Mouse (Mus musculus): ENCODE measurements at regions not wholly inside any gene's neighbourhood (a gene's known extent, or its start where the extent isn't known, plus 50 kb on each side); places are given as distances from the start of the nearest gene placed in this dataset.

DNA sequence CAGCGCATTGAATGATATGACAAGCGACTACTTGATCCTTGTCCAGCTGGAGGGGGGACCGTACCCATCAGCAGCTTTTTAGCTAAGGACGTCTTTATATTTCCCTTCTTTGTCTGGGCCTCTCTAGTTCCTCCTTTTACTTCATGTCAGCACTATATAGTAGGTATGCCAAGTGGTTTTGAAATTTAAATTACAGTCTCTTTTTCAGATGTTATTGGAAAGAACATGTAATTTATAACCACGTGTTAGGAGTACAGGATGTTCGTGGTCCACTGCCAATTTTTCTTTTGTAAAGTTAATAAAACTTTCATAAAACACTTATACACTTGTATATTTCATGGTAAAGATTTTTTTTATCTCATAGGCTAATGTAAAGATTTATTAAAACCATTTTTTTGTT is 426.5 kb downstream of the Insc start:
- intact Hi-C loops (cut with DNase I): no loop called here
- no peak for DNase-seq

DNA sequence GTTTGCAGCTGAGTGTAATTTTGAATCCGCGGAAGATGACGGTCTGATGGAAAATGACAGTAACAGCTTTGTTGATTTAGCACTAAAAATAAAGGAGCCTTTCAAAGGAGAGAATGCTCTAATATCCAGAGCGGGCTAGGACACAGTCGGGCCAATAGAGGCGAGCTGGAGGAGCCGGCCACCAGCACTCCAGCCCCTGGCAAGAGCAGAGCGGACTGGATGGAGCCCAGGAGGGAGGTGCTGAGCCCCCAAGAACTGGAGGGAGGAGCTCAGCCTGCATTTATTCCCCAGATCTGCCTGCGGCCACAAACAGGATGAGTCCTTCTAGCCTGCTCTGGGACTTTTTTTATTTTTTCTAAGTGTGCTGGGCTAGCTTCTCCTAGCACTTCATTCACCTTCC is 426.9 kb downstream of the Insc start:
- intact Hi-C loops (cut with DNase I): no loop called here
- DNase-seq: peak; percentile 54 to 60

DNA sequence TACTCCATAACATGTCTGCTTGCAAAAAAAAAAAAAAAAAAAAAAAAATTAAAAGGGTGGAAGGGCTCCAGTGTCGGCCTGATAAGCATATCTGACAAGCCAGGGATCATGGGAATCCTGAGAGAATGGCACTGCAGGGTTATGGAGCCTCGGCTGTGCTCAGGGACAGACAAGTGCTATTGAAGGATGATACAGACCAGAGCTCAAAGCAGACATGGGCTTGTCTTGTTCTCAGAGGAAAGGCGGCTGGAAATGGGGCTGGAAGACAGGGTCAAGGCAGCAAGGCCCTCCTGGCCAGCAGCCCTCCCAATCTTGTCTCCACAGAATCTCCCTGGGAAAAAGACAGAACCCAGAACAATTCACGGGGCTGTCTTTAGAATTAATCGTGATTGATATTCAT is 449.0 kb downstream of the Insc start:
- intact Hi-C loops (cut with DNase I): no loop called here
- DNase-seq: no peak

DNA sequence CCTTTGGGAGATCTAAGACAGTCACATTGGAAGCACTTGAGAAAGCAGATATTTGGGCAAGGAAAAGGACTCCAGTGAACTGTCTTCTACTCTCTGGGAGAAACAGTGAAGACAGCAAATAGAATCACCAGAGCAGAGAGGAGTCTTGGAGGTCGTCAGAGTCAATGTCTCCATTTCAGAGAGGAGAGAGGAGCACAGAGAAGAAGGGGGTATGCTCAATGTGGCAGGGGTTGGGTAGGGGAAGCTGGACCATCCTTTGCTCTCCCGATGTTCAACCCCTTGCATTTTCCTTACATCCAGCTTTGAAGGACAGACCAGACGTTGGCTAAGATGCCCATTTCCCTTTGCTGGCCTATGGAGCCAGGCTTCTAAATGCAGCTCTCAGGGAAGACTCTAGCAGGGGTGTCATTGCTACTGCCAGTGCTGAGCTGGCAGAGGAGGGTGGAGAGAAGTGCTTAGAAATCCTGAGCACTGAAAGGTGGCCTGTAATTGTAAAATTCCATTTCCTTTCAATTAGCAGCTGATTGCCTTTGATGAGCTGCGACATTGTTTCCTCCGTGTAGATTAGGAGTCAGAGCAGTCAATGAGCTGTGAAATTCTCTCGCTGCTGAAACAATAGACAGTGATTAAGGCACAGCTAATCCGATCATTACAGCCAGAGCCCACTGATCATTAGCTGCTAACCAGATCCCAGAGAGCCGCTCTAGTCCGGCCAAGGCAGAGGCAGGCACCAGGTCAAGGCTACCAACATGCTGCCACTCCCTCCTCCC is 449.7 kb downstream of the Insc start:
- intact Hi-C loops (cut with DNase I): no loop called here

DNA sequence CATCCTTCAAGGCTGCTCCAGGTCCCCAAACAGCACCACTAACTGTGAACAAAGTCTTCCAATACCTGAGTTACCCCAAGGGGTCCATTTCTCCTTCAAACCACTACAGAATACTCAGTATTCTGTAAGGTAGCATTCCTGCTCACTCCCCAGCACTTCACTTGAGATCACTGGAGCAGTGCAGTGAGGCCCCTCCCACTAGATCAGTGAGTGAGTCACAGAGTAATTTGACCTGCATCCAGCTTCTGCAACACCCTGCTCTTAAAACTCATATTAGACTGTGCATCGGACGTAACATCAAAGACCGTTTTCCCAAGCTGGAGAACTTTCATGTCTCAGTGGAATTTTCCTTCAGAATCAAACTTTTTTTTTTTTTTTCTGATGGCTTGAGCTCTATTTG is 461.4 kb downstream of the Insc start:
- intact Hi-C loops (cut with DNase I): no loop called here
- DNase-seq: no peak

More for the DNA sequence above, 449.7 kb downstream of the Insc start:
- DNase-seq: no peak

DNA sequence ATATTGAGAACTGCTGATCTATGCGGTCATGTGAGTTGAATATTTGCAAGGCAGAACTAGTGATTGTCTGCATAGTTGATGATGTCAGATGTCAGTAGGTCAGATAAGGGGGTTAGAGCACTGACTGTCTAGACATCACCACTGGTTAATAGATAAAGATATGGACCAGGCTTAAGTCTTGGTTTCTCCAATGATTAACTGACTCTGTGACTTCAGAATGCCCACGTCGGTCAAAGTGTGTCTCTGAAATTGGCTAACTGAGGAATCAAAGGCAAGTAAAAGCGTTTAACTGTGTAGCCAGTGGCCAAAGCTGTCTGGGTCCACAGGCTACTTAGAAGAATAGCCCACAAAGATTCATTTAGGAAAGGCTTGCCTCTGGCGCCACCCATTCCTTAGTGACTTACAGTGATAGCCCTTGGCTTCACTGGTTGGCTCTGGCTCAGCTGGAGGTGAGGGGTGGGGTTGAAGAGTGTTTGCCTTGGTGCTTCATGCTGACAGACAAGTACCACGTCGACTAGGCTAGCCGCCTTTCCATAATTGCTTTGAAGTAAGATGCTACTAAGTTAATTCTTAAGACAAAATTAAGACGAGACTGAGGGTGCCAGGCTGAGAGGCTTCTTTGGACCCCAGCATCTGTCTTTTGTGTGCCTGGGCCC is 463.1 kb downstream of the Insc start:
- intact Hi-C loops (cut with DNase I): no loop called here
- no peak for DNase-seq

DNA sequence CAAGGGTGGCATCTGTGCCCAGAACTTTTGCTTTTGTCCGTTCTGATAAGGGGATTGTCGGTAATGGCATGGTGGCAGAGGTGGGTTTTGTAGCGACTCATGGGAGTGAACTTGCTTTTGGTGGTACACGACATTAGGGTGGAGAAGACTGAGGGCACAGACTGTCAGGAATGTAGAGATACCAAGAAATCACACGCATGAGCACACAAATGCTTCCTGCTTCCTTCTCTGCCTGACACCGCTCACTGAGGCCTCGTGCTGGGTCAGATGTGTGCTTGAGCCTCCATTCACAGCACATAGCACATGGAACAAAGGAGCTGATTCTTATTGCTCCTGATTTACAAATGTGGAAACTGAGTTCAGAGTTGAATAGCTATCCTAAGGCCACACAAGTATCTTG is 465.3 kb downstream of the Insc start:
- DNase-seq: no peak
- intact Hi-C loops (cut with DNase I): no loop called here

DNA sequence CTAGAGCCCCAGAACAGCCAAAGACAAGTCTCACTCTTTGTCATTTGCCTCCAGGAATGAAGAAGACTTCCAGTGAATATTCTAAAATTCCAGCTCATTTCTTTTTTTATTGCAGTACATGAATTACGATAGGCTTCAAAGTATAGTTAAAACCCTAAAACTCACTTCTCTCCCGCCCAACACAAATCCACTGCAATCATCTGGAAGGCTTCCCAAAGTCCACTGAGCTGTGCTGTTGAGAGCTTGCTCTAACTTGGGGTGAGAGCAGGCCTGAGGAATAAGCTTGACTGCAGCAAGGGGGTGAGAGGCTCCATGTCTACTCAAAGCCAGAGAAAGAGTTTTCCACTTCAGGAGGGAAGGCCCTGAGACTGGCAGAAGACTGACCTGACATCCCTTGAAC is 466.5 kb downstream of the Insc start:
- intact Hi-C loops (cut with DNase I): loop anchor here (10.0 kb wide), 1 partner anchor 285 kb away; no protein-coding TSS in a partner anchor
- DNase-seq: no peak

DNA sequence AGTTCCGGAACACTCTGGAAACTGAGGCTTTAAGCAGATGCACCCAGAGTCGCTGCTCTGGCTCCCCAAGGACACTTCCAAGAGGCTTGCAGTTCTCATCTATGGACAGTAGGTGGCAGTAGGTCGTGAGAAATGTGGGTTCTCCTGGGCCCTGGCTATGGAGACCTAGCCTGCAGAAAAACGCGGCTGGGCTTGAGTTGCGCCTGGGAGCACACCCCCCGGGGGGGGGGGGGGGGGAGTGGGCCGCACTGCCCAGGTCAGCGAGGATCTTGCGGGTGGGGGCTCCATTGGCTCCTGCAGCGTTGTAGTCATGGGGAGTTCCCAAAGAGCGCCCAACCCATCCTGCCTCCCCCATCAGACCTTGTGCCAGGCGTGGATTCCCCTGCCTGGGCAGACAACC is 473.3 kb downstream of the Insc start:
- peak; percentile 82 to 83 for DNase-seq
- intact Hi-C loops (cut with DNase I): loop anchor here (1.0 to 10.0 kb wide), 3 partner anchors 150 to 823 kb away; no protein-coding TSS in a partner anchor

DNA sequence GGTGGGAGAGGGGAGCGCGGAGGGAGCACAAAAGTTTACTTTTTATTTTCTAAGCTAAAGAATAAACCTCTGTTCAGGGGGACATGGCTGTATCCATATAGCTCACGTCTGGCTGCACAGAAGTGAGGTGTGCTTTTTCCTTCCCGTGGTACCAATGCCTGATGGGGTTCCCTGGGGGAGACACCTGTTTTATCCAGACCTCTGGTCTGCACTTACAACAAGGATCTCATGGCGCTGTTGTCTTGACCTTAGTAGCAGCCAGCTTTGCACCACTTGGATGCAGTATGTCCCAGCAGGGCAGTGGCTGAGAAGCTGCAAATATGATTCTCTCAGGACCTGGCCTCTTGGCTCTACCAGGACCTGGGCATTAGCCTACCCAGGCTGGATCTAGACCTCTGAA is 473.8 kb downstream of the Insc start:
- intact Hi-C loops (cut with DNase I): loop anchor here (5.0 to 10.0 kb wide), 2 partner anchors 150 to 278 kb away; no protein-coding TSS in a partner anchor
- DNase-seq: peak in 1 of 2 experiments; percentile 15

DNA sequence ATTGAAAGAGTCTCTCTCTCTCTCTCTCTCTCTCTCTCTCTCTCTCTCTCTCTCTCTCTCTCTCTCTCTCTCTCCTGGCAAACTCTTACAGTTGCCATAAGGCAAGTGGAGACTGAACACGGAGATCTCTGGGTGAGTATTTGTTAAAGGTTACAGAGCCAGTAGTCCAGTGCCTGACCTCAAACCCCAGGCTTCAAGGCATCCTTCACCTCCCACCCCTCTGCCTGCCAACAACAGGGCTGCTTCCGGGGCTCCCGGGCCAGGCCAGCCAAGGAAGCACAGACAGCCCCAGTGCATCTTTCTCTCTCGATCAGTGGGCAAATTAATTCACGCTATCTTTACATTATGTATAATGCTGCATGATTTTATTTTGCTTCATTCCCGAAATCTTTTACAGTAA is 474.2 kb downstream of the Insc start:
- intact Hi-C loops (cut with DNase I): loop anchor here (5.0 to 10.0 kb wide), 2 partner anchors 150 to 277 kb away; no protein-coding TSS in a partner anchor
- DNase-seq: no peak

DNA sequence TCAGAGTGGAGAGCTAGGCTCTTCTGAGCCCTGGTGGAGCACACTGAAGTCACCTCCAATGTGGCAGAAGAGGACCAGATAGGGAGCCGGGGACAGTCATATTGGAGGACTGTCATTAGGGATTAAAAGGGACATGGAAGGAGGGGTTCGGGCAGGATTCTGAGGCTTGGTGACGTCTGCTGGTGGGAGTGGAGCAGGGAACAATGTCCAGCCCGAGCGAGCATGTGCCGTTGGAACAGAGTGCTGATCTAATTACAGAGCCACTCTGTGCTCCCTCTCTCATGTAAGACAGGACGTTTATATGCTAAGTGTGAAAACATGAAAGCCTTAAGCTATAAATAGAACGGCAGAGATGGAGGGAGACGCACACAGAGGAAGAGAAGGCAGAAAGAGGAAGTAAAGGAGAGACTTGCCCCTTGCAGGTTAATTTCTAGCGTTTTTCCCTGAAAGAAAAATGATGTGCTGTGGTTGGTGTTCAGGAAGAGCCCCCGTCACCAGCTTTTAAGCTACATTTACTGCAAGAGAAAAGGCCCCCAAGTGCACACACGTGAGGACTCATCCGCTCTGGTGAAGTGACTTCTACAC is 475.2 kb downstream of the Insc start:
- intact Hi-C loops (cut with DNase I): loop anchor here (5.0 to 10.0 kb wide), 2 partner anchors 149 to 276 kb away; no protein-coding TSS in a partner anchor
- DNase-seq: peak; percentile 16 to 19

DNA sequence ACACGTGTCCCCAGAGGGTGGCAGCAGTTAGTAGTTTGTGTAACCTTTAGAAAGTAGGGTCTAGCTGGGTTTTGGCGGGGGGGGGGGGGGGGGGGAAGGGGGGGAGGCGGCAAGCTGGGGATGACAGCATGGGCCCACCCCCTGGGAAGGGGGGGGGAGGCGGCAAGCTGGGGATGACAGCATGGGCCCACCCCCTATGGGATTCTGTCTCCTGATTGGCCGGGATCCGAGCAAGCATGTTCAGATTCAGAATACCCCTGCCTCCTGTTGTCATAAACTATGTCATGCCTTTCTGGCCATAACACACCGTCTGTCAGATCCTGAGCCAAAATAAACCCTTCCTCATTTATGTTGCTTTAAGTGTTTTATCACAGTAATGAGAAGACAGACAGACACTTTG is 479.1 kb downstream of the Insc start:
- DNase-seq: no peak
- intact Hi-C loops (cut with DNase I): no loop called here

DNA sequence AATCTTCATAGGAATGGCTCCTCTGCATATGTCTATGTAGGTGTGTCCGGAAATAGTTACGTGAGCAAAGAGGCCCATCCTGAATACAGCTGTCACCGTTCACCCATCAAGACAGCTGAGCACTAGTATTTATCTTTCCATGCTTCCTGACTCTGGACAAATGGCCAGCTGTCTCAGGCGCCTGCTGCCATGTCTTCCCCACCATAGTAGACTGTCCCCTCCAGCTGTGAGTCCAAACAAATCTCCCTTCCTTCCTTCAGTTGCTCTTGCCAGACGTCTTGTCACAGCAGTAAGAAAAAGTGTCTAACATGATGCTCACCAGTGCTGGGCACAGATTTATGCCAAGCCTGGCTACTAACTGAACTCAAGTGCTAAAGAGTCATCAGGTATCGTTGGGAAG is 487.0 kb downstream of the Insc start:
- DNase-seq: no peak
- intact Hi-C loops (cut with DNase I): no loop called here

DNA sequence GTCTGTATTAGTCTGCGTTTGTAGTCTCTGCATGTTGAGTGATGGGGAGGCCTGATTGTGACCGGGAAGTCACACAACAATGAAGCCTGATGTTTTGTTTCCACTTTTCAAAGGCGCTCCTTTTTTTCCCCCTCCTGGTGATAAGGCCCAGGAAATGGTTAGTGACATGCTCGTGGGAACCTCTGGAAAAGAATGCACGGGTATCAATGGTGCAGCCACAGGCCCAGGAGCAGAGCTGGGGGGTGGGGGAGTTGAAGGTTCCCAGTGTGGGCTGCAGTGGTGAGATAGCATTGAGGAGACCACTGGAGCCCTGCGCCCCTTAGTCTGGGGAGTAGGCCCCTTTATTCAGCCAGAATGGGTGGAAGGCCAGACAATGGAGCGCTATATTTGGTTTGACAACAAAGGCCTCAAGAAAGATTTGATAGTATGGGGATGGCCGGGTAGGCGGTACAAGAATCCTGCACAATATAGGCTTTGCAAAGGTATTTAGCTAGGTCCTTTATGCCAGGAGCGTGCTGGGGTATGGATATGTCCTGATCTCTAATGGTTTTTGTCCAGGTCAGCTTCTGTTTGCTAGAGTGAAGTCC is 490.4 kb downstream of the Insc start:
- no peak for DNase-seq
- intact Hi-C loops (cut with DNase I): no loop called here

DNA sequence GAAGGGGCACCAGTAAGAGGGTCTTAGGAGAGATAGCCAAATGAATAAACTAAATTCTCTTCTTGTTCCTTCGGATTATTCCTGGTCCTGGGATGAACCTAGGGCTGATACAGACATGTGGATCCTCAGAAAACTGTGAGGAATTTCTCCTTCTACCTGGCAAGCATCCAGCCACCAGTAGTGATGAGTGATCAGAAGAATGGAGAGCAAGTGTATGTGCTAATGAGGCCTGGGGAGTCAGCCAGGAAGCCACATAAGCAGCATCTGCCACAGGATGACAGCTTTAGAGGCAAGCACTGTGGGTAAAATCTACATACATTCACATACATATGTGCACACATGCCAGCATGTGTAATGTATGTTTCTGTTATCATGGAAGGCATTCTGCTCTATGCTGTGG is 493.6 kb downstream of the Insc start:
- intact Hi-C loops (cut with DNase I): no loop called here

DNA sequence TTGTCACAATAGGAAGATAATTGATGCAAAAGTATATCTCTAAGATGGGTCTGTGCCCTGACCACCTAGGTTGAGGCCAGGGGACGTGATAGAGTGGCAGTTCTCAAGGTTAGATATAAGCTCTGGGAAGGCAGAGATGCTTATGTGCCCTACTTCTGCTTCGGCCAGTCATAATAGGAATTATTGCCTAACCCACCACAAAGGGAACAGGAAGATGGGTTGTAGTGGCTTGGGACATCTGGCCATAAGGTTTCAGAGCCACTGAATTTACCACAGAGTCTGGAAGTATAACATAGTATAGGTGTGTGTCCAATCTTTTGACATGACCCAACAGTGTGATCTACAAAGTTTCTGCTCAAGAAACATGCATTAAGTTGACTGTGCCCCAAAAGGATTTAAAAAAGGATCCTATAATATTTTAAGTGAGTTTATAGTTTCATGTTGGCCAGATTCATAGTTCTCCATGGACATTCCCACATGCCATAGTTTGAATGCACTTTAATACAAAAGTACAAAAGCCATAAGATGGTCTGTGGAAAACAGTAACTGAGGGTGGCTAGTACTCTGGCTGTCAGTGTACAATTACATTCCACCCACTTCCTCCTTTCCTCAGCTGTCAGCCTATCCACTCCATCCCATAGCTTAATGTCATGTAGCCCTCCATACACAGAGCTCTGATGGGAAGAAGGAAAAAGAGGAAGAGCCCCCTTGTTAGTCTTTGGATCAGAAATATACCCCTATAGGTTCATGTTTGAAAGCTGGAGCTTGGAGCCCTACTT is 508.3 kb downstream of the Insc start:
- intact Hi-C loops (cut with DNase I): no loop called here
- no peak for DNase-seq

More for the DNA sequence above, 493.6 kb downstream of the Insc start:
- DNase-seq: no peak

DNA sequence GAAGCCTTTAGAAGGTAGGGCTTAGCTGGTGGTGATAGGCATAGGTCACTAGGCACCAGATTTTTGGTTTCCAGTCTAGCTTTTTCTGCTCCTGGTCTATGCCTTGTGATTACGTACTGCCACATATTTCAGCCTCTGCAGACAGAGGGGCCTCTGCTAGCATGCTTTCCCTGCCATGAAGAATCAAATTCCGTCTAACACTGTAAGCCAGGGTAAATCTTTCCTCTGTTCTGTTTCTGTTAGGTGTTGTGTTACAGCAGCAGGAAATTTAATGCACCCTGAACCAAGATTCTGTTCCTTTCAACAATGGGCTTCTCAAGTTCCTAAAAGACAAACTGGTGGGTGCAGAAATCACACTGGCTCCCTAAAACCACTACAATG is 508.9 kb downstream of the Insc start:
- intact Hi-C loops (cut with DNase I): no loop called here
- no peak for DNase-seq

DNA sequence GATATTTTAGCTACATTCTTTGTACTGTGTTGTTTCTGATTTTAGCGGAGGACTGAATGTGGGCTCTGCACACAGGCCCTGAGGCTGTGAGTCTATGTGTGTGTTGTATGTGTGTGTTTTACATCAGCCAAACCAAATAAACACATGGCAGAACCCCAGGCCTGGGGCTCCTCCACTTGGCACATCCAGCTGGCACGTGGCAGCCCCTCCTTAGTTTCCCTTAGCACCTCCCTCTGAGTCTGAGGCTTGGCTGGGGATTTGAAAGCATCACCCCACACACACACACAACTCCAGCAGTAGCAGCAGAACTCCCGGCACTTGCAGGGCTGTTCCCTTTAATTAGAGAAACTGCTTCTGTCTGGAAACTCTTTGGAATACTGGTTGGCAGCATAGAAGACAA is 515.1 kb downstream of the Insc start:
- intact Hi-C loops (cut with DNase I): no loop called here
- no peak for DNase-seq

DNA sequence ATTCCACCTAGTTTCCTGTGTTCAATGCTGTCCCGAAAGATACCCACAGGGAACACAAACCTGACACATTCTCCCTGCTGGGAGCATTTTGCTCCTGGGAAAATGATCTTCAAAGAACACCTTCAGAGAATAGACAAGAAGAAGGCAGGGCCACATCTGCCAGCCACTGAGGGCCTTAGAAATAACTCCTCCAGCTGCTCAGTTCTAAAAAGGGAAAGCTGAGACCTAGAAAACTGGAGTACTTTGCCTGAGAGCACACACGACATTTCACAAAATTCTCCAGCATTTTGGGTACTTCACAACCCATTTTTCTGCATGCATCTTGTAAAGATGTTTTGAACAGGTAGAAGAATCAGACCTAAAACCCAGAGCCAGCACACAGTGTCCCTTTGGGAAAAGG is 519.6 kb downstream of the Insc start:
- intact Hi-C loops (cut with DNase I): no loop called here
- DNase-seq: no peak

DNA sequence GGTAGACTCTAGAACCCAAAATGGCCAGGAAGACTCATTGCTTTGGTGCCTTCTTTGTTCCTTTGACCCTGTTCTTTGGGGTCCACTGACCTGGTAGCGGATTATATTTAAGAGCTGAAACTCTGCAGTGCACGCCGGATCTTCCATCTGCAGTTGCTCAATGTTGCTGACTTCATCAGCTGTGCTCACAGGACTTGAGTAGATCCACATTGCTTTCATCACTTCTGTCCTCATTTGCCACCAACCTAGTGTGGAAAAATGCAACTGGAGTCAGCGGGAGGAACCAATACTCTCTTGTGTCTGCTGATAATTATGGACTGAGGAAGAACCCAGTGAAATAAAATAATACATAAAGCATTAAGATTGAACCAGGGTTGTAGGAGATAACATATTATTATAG is 522.6 kb downstream of the Insc start:
- no peak for DNase-seq
- intact Hi-C loops (cut with DNase I): no loop called here

All from heart, postnatal 36 days (tissue).